Mouse (Mus musculus) hindlimb bud, embryonic 11.5 days (tissue): ENCODE results near the gene Gm16427.
"Not testable (repeated sequence)": the region's sequence is repeated elsewhere in the genome, so short reads cannot be mapped to it uniquely, and the experiment has no call there.

ENCODE experiments used
- DNase-seq: peaks from one replicate; pipeline ENCODE4 v3.0.0-alpha.2; 2012; ENCODE audit warnings: low read depth, low spot score; ENCODE audit errors: extremely low spot score

Gm16427 gene

DNA sequence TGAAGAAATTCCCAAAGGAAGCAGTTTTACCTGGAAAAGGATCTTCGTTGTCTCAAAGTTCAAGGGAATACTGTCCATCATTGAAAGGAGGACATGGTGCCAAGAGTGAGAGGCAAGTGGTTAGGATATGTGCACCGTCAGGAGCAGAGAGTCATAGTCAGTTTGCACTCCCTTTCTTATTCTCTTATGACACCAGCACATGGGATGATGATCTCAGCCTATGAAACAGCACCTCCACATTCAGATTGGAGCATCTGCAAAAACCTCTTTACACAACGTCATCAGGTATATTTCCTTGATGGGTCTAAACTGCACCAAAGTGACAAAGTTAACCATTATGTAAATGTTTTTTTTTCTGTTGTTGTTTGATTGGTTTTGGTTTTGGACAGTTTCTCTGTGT is at the start of gene Gm16427:
Gm16427 (minus strand) TSS at position 101 of the 400 bp plus-strand sequence.
- DNase-seq: not testable (repeated sequence)
